Mouse (Mus musculus) brown adipose tissue, adult 24 weeks (tissue): ENCODE results near the gene Zfp1. TPM values are rescaled to one million over a fixed set of nuclear protein-coding genes. Genes with fewer than 3 reads are reported as not detected.
A peak's percentile ranks its signal among the peaks of the same experiment; 100 is the strongest.

Source experiments
- H3K27ac ChIP-seq: fragments of 200-500 bp; replicated peaks from 2 replicates; pipeline ENCODE4 v1.5.1; 2012; ENCODE audit warnings: low read depth, mild to moderate bottlenecking, low read length
- H3K4me1 ChIP-seq: fragments of 200-500 bp; 2 replicates; pipeline ENCODE4 v1.6.1; 2012; ENCODE audit warnings: low read length, mixed read lengths; ENCODE audit not compliant: control insufficient read depth, insufficient read depth, insufficient read length
- H3K4me3 ChIP-seq: fragments of 200-500 bp; 2 replicates; pipeline ENCODE4 v1.5.1; 2012; ENCODE audit warnings: low read depth, mild to moderate bottlenecking, low read length, moderate library complexity; ENCODE audit not compliant: insufficient read depth
- polyA plus RNA-seq: library from polyadenylated mRNA; stranded (reverse); fragments of >200 nt; gene quantifications from 2 replicates; pipeline ENCODE4 v1.2.4, GENCODE M21; 2012; ENCODE audit not compliant: missing spikeins, insufficient read depth, insufficient read length

The Zfp1 gene
- polyA plus RNA-seq, 1 experiment, result 5.3 TPM

GRCm38 (mm10) chr8:111617812-111618211, 25.4 kb upstream of the Zfp1 start:
- H3K4me3 ChIP-seq, result no peak overlapping the region
- peak overlapping the region; percentile 47 for H3K27ac ChIP-seq
- peaks cover 27% of the 10 kb centered on the region for H3K4me1 ChIP-seq

- H3K4me3 ChIP-seq, result no peak overlapping the region
- peaks cover 29% of the 10 kb centered on the region for H3K4me1 ChIP-seq
- peak overlapping the region; percentile 53 for H3K27ac ChIP-seq
Measured at GRCm38 (mm10) chr8:111618273-111618672, 24.9 kb upstream of the Zfp1 start.

GRCm38 (mm10) chr8:111619936-111620335, 23.3 kb upstream of the Zfp1 start:
- Histone ChIP-seq H3K4me3 (no peak overlapping the region), H3K4me1 (peaks cover 34% of the 10 kb centered on the region), H3K27ac (peak overlapping the region; percentile 75)

- Histone ChIP-seq H3K27ac (peak overlapping the region; percentile 61), H3K4me1 (peaks cover 34% of the 10 kb centered on the region), H3K4me3 (no peak overlapping the region)
Measured at GRCm38 (mm10) chr8:111622104-111622503, 21.1 kb upstream of the Zfp1 start.

- Histone ChIP-seq H3K27ac (peak overlapping the region; percentile 61), H3K4me1 (peaks cover 31% of the 10 kb centered on the region), H3K4me3 (no peak overlapping the region)
Measured at GRCm38 (mm10) chr8:111622553-111622952, 20.6 kb upstream of the Zfp1 start.

- H3K4me1 ChIP-seq, result peaks cover 22% of the 10 kb centered on the region
- no peak overlapping the region for H3K4me3 ChIP-seq
- H3K27ac ChIP-seq, result peak overlapping the region; percentile 58
Measured at GRCm38 (mm10) chr8:111624081-111624852, 18.9 kb upstream of the Zfp1 start.

GRCm38 (mm10) chr8:111624853-111625221, 18.4 kb upstream of the Zfp1 start:
- Histone ChIP-seq H3K4me1 (peaks cover 17% of the 10 kb centered on the region), H3K27ac (peak overlapping the region; percentile 35), H3K4me3 (no peak overlapping the region)

- no peak overlapping the region for H3K4me3 ChIP-seq
- H3K27ac ChIP-seq, result peak overlapping the region; percentile 35; the same call in 1 of the 2 replicates
- peaks cover 14% of the 10 kb centered on the region for H3K4me1 ChIP-seq
Measured at GRCm38 (mm10) chr8:111625694-111626527, 17.3 kb upstream of the Zfp1 start.

- H3K4me3 ChIP-seq, result no peak overlapping the region
- peaks cover 13% of the 10 kb centered on the region for H3K4me1 ChIP-seq
- H3K27ac ChIP-seq, result no peak overlapping the region
Measured at GRCm38 (mm10) chr8:111626528-111626820, 16.7 kb upstream of the Zfp1 start.

- no peak overlapping the region for H3K4me3 ChIP-seq
- H3K4me1 ChIP-seq, result peaks cover 9% of the 10 kb centered on the region
- H3K27ac ChIP-seq, result no peak overlapping the region
Measured at GRCm38 (mm10) chr8:111626933-111627332, 16.3 kb upstream of the Zfp1 start.

- no peak overlapping the region for H3K4me3 ChIP-seq
- H3K4me1 ChIP-seq, result peaks cover 7% of the 10 kb centered on the region
- no peak overlapping the region for H3K27ac ChIP-seq
Measured at GRCm38 (mm10) chr8:111627923-111628322, 15.3 kb upstream of the Zfp1 start.

- H3K4me1 ChIP-seq, result peaks cover 5% of the 10 kb centered on the region
- H3K27ac ChIP-seq, result no peak overlapping the region
- no peak overlapping the region for H3K4me3 ChIP-seq
Measured at GRCm38 (mm10) chr8:111628401-111628800, 14.8 kb upstream of the Zfp1 start.

GRCm38 (mm10) chr8:111628894-111629501, 14.2 kb upstream of the Zfp1 start:
- Histone ChIP-seq H3K27ac (no peak overlapping the region), H3K4me1 (peaks cover 5% of the 10 kb centered on the region), H3K4me3 (no peak overlapping the region)

- 0 out of 2 replicates have a peak within 1 kb of the TSS, but pooled peaks have one; percentile 29 for H3K27ac ChIP-seq
- no peaks in the 10 kb centered on the region for H3K4me1 ChIP-seq
Measured at GRCm38 (mm10) chr8:111630105-111630521, 13.1 kb upstream of the Zfp1 start, which contains the start of gene Ldhd. Gene Ldhd (minus strand): TSS chr8:111630374.

GRCm38 (mm10) chr8:111631589-111631988, 11.6 kb upstream of the Zfp1 start:
- H3K27ac ChIP-seq, result no peak overlapping the region
- no peak overlapping the region for H3K4me3 ChIP-seq
- no peaks in the 10 kb centered on the region for H3K4me1 ChIP-seq

More at GRCm38 (mm10) chr8:111630105-111630521, 13.1 kb upstream of the Zfp1 start, which contains the start of gene Ldhd:
- H3K4me3 ChIP-seq, result peak within 1 kb of the TSS; percentile 62
